Mouse (Mus musculus) kidney, postnatal 25 days (tissue): ENCODE results near the gene Zfp994.
"Not testable (repeated sequence)": the region's sequence is repeated elsewhere in the genome, so short reads cannot be mapped to it uniquely, and the experiment has no call there.

Experiments used
- DNase-seq, 2 experiments: peaks; one replicate each; pipeline ENCODE4 v3.0.0; 2021; ENCODE audit warnings: mixed read lengths in 2 of 2

Zfp994 gene

DNA sequence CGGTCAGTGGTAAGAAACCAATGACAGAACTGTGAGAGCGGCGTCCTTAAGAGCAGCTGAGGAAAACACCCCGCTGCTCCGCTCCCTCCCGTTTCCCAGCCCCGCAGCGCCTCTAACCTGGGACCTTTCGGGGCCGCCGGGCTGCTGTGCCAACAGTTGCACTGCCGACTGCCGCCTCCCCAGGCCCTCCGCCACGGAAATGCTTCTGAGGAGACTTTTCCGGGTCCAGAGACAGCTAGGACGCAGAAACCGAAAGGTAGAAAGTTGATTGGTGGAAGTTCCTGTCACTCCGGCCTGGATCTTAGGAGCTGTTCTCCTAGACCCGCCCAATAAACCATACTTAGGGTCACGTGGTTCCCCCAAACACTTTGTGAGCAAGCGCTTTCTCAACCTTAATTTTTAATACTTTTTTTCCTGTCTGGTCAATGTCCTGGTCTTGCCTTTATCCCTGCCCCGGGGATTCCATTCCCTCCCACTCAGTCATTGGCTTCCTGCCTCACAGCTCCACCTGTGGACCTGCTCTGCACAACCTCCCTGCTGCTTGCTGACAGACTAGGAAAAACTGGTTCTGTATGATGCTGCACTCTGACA lies at the start of gene Zfp994:
Gene Zfp994 (minus strand): TSS at position 195 of the 591 bp plus-strand sequence.
- DNase-seq, result peak; percentile 97 to 99

DNA sequence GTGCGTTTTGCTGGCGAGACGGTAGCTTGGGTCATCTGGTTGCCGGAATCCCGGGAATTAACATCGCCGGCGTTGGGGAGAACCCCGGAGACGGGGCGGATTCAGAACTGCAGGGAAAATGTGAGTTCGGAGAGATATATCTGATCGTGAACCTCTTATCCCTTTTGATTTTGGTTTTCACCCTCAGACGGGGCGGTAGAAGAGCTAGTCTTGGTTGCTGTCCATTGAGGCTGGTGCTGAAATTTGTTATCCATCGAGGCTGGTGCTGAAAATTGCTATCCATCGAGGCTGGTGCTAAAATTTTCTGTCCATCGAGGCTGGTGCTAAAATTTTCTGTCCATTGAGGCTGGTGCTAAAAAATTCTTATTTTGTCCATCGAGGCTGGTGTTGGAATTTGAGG lies 5.3 kb upstream of the Zfp994 start:
- not testable (repeated sequence) for DNase-seq

DNA sequence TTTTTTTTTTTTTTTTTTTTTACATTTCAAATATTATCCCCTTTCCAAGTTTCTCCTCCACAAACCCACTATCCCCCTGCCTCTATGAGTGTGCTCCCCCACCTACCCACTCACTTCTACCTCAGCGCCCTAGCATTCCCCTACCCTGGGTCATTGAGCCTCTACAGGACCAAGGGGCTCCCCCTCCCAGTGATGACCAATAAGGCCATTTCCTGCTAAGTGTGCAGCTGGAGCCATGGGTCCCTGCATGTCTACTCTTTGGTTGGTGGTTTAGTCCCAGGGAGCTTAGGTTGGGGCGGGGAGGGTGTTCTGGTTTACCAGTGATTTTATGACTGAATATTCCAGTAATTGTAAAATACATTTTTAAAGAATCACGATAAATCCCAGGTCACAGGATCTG lies 401 bp downstream of the Zfp994 start:
- peak in 1 of 2 experiments; percentile 8 for DNase-seq

DNA sequence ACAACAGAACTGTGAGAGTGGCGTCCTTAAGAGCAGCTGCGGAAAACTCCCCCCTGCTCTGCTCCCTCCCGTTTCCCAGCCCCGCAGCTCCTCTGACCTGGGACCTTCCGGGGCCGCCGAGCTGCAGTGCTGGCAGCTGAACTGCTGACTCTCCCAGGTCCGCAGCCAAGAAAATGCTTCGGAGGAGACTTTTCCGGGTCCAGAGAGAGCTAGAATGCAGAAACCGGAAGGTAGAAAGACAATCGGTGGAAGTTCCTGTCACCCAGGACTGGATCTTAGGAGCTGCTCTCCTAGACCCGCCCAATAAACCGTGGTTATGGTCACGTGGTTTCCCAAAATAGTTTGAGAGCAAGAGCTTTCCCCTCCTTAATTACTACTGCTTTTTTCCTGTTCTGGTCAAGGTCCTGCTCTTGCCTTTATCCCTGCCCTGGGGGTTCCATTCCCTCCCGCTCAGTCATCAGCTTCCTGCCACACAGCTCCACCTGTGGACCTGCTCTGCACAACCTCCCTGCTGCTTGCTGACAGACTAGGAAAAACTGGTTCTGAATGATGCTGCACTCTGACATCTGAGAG lies 59.6 kb downstream of the Zfp994 start, which contains the start of gene Zfp947:
Gene Zfp947 (minus strand): TSS at position 469 of the 573 bp plus-strand sequence.
- peak; percentile 66 to 84 for DNase-seq

DNA sequence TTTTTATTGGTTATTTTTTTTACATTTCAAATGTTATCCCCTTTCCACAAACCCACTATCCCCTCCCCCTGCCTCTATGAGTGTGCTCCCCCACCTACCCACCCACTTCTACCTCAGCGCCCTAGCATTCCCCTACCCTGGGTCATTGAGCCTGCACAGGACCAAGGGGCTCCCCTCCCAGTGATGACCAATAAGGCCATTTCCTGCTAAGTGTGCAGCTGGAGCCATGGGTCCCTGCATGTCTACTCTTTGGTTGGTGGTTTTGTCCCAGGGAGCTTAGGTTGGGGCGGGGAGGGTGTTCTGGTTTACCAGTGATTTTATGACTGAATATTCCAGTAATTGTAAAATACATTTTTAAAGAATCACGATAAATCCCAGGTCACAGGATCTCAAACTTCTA lies 60.1 kb downstream of the Zfp994 start:
- DNase-seq, result not testable (repeated sequence)

DNA sequence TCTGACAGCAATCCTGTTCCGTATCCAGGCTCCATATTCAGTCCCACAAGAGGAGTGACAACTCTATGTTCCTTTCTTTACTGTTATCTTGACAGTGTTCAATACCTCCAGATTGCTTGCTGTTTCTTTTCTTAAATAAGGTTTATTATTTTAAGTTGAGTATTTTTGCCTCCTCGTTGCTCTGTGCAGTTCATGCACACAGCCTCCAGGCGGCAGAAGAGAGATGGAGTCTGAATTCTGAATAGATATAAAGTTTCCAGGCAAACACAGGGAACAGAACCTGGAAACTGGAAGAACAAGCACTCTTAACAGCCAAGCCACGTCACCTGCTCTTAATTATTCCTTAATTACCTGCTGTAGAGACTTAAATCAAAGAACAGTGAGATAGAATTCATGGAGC lies 71.5 kb downstream of the Zfp994 start:
- not testable (repeated sequence) for DNase-seq
